Mouse (Mus musculus) midbrain, embryonic 11.5 days (tissue): ENCODE data around the gene Hist1h3b. TPM values are rescaled to one million over a fixed set of nuclear protein-coding genes. Genes with fewer than 3 reads are reported as not detected.

Experiments
- ATAC-seq: fragments of 200-750 bp; cut with Nextera tagmentation; 2 replicates; pipeline ENCODE4 v1.8.0; 2017; ENCODE audit warnings: moderate TSS enrichment, moderate library complexity; ENCODE audit not compliant: low FRiP score
- DNase-seq: peaks from one replicate; pipeline ENCODE4 v3.0.0; 2015; ENCODE audit warnings: low spot score; ENCODE audit errors: missing footprints
- H3K27ac ChIP-seq: fragments of 300-500 bp; sonication (generic); 2 replicates; pipeline ENCODE4 v1.5.1; 2014; ENCODE audit warnings: low read depth, low read length
- H3K27me3 ChIP-seq: fragments of 300-500 bp; sonication (generic); 2 replicates; pipeline ENCODE4 v1.6.1; 2014; ENCODE audit warnings: mild to moderate bottlenecking, low read length, moderate library complexity, mixed read lengths; ENCODE audit not compliant: control insufficient read depth, insufficient read depth
- H3K36me3 ChIP-seq: fragments of 300-500 bp; sonication (generic); 2 replicates; pipeline ENCODE4 v1.6.1; 2014; ENCODE audit warnings: mild to moderate bottlenecking, low read length, moderate library complexity, mixed read lengths; ENCODE audit not compliant: control insufficient read depth, insufficient read depth
- H3K4me1 ChIP-seq: fragments of 300-500 bp; sonication (generic); 2 replicates; pipeline ENCODE4 v1.6.1; 2014; ENCODE audit warnings: low read length; ENCODE audit not compliant: control insufficient read depth, insufficient read depth
- H3K4me2 ChIP-seq: fragments of 300-500 bp; sonication (generic); 2 replicates; pipeline ENCODE4 v1.6.1; 2014; ENCODE audit warnings: mild to moderate bottlenecking, moderate library complexity
- H3K4me3 ChIP-seq: fragments of 300-500 bp; sonication (generic); 2 replicates; pipeline ENCODE4 v1.5.1; 2014; ENCODE audit warnings: low read depth, low read length
- H3K9ac ChIP-seq: fragments of 300-500 bp; sonication (generic); 2 replicates; pipeline ENCODE4 v1.6.1; 2014; ENCODE audit warnings: low read length
- H3K9me3 ChIP-seq: fragments of 300-500 bp; sonication (generic); 2 replicates; pipeline ENCODE4 v1.6.1; 2016; ENCODE audit warnings: low read length; ENCODE audit not compliant: control insufficient read depth
- WGBS: fragments of 180-500 bp; shearing (Covaris S2); extraction: QIAGEN DNeasy Blood & Tissue Kit; methylation state at CpG from one replicate; pipeline ENCODE4 v1.1.7; 2014; 5-methylcytosine and 5-hydroxymethylcytosine counted together
- polyA plus RNA-seq: library from polyadenylated mRNA; unstranded; fragments of >200 nt; fragmentation: Nextera tagmentation; extraction: Ambion mirVana; gene quantifications from 2 replicates; pipeline ENCODE4 v1.2.1, GENCODE M21; 2014

Hist1h3b gene
- polyA plus RNA-seq, 1 experiment from 2014 or later = 13.2 TPM

DNA sequence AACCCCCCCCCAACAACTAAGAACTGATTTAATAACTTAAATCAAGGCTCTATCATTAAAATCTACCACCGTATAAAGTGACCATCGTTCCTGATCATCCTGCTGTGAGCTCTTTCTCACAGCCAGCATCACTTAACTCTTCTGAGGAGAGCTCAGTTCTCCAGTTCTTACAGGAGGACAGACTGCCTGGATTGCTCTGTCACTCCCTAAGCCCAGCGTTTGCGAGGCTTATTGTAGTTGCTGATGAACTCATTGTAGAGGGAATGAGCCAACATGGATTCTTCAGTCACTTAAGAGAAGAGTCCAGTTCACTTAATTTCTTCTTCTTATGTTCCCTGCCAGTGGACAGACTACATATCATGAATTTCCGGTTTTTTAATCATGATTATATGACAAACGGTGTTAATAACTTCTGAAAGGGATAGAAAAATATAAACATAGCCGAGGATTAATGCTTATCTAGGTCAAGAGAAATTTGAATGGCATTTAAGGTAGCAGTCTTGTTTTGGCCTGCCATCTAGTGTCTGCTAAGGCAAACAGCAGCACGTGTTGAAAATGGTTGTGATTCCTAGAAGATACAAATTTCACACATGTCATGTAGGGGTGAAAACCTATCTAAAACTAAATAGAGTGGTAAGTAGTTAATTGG lies 19.8 kb upstream of the Hist1h3b start:
- Histone ChIP-seq H3K36me3 (no peaks in the 10 kb centered on the region), H3K4me3 (no peak overlapping the region), H3K27ac (no peak overlapping the region), H3K4me2 (no peak overlapping the region), H3K27me3 (no peaks in the 10 kb centered on the region), H3K4me1 (no peaks in the 10 kb centered on the region), H3K9ac (no peak overlapping the region), H3K9me3 (no peaks in the 10 kb centered on the region)
- WGBS = 29% methylated on average over 8 of the region's 8 CpGs
- ATAC-seq = no peak
- DNase-seq = peak; percentile 84

DNA sequence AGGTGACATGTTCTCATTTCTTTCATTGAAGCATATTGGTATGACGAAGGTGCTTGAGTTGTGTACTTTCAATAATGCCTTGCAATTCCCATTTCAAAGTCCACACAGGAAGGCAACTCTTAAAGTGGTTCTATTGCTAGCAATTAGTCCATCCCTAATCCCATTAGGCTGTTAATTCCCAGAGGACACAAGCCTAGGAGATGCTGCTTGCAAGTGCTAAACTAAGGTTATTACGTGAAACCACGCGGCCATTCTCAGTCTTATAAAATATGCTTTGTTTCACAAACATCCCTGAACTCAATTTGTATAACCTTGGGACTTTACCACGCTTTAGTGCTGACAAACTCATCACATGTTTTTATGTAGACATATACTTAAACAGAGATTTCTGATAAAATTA lies 15.0 kb upstream of the Hist1h3b start:
- H3K27me3 ChIP-seq = no peaks in the 10 kb centered on the region
- DNase-seq (no peak), ATAC-seq (no peak)
- no peak overlapping the region for H3K4me2 ChIP-seq
- WGBS = 66% methylated on average over 5 of the region's 5 CpGs
- H3K36me3 ChIP-seq = no peaks in the 10 kb centered on the region
- no peaks in the 10 kb centered on the region for H3K9me3 ChIP-seq
- no peak overlapping the region for H3K9ac ChIP-seq
- H3K27ac ChIP-seq = no peak overlapping the region
- no peak overlapping the region for H3K4me3 ChIP-seq
- H3K4me1 ChIP-seq = peaks cover 13% of the 10 kb centered on the region

- ATAC-seq (no peak), DNase-seq (no peak)
- peak overlapping the region; percentile 52; the same call in 1 of the 2 replicates for H3K4me3 ChIP-seq
These were observed 14.0 kb upstream of the Hist1h3b start for GRCm38 (mm10) chr13:23738041-23738440.

GRCm38 (mm10) chr13:23738677-23739068 lies 13.4 kb upstream of the Hist1h3b start, which contains the start of gene Hist1h1c:
Gene Hist1h1c (plus strand): TSS chr13:23738808.
- Histone ChIP-seq H3K4me3 (peak within 1 kb of the TSS; percentile 52), H3K36me3 (no peaks in the 10 kb centered on the region), H3K27me3 (no peaks in the 10 kb centered on the region), H3K9me3 (no peaks in the 10 kb centered on the region), H3K9ac (peak within 1 kb of the TSS; percentile 81), H3K4me1 (peaks cover 13% of the 10 kb centered on the region), H3K4me2 (peak within 1 kb of the TSS; percentile 93), H3K27ac (peak within 1 kb of the TSS; percentile 98)
- WGBS = 0% methylated on average over 32 of the region's 38 CpGs
- peak; percentile 96 for ATAC-seq
- peak; percentile 99 for DNase-seq

More at GRCm38 (mm10) chr13:23738041-23738440, 14.0 kb upstream of the Hist1h3b start:
- Histone ChIP-seq H3K9me3 (no peaks in the 10 kb centered on the region), H3K27ac (peak overlapping the region; percentile 98; the same call in 1 of the 2 replicates), H3K36me3 (no peaks in the 10 kb centered on the region), H3K27me3 (no peaks in the 10 kb centered on the region), H3K4me1 (peaks cover 13% of the 10 kb centered on the region), H3K9ac (peak overlapping the region; percentile 81), H3K4me2 (peak overlapping the region; percentile 93)
- 22% methylated on average over 4 of the region's 4 CpGs for WGBS

- Histone ChIP-seq H3K36me3 (no peaks in the 10 kb centered on the region), H3K4me1 (peaks cover 13% of the 10 kb centered on the region), H3K9me3 (no peaks in the 10 kb centered on the region), H3K4me3 (peak overlapping the region; percentile 52), H3K9ac (peak overlapping the region; percentile 81), H3K4me2 (peak overlapping the region; percentile 93), H3K27me3 (no peaks in the 10 kb centered on the region), H3K27ac (peak overlapping the region; percentile 98)
- under 1% methylated on average over 39 of the region's 39 CpGs for WGBS
- ATAC-seq (peak; percentile 85), DNase-seq (peak; percentile 98)
These were observed 12.8 kb upstream of the Hist1h3b start for GRCm38 (mm10) chr13:23739069-23739921.

DNA sequence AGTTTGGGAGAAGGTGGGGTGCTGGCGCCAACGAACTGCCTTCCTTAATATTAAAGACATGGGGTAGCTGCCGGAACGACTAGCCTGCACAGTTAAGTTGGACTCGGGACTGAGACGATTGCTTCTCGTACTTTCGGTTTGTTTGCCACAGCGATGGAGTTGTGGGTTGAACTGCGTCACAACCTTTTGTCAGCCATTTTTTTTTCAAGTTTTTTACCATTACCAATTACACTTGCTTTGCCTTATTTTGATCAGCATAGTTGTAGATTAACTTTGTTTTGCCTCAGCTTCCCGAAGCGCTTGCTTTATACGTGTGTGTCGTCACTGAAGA lies 12.2 kb upstream of the Hist1h3b start:
- ATAC-seq (no peak), DNase-seq (no peak)
- peak overlapping the region; percentile 93 for H3K4me2 ChIP-seq
- 1% methylated on average over 14 of the region's 14 CpGs for WGBS
- no peaks in the 10 kb centered on the region for H3K36me3 ChIP-seq
- H3K27ac ChIP-seq = peak overlapping the region; percentile 98
- H3K4me3 ChIP-seq = peak overlapping the region; percentile 52
- H3K9me3 ChIP-seq = no peaks in the 10 kb centered on the region
- no peaks in the 10 kb centered on the region for H3K27me3 ChIP-seq
- H3K4me1 ChIP-seq = peaks cover 13% of the 10 kb centered on the region
- peak overlapping the region; percentile 81 for H3K9ac ChIP-seq

DNA sequence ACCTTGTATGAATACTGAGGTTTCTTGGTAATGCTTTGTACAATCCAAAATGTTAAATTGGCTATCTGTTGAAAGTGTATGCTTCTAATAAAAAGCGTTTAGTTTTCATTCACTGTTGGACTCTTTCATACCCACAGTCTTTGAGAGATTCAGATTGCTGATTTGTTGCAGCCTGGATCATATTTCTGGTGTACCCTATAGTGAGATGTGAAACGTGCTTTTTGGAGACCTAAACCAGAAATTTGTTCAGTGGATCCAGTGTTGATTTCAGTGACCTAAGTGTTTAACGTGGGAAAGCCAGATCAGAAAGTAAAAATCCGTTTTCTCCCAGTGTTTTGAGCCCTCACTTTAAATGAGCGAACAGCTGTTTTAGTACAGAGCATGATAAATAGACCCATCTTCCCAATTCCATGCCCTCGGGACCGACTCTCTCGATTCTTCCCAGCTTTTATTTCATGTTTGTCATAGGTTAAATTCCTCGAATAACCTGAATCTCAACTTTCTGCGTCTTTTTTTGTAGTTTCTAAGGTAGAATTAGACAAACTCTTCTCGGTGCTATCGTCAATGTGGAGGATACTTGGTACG lies 11.7 kb upstream of the Hist1h3b start:
- Histone ChIP-seq H3K27me3 (no peaks in the 10 kb centered on the region), H3K4me3 (peak overlapping the region; percentile 52), H3K9ac (peak overlapping the region; percentile 81), H3K9me3 (no peaks in the 10 kb centered on the region), H3K4me1 (peaks cover 13% of the 10 kb centered on the region), H3K4me2 (peak overlapping the region; percentile 93), H3K36me3 (no peaks in the 10 kb centered on the region), H3K27ac (peak overlapping the region; percentile 98)
- peak; percentile 90 for DNase-seq
- ATAC-seq = no peak
- 36% methylated on average over 13 of the region's 13 CpGs for WGBS

GRCm38 (mm10) chr13:23740910-23741309 lies 11.2 kb upstream of the Hist1h3b start:
- WGBS = 61% methylated on average over 5 of the region's 5 CpGs
- Histone ChIP-seq H3K36me3 (no peaks in the 10 kb centered on the region), H3K4me2 (peak overlapping the region; percentile 93; the same call in 1 of the 2 replicates), H3K27me3 (no peaks in the 10 kb centered on the region), H3K9me3 (no peaks in the 10 kb centered on the region), H3K4me1 (peaks cover 13% of the 10 kb centered on the region), H3K27ac (no peak overlapping the region), H3K9ac (no peak overlapping the region), H3K4me3 (no peak overlapping the region)
- ATAC-seq (no peak), DNase-seq (no peak)

GRCm38 (mm10) chr13:23742007-23742406 lies 10.1 kb upstream of the Hist1h3b start:
- Histone ChIP-seq H3K36me3 (no peaks in the 10 kb centered on the region), H3K4me2 (no peak overlapping the region), H3K27me3 (no peaks in the 10 kb centered on the region), H3K27ac (no peak overlapping the region), H3K4me1 (peaks cover 13% of the 10 kb centered on the region), H3K9ac (no peak overlapping the region), H3K9me3 (no peaks in the 10 kb centered on the region), H3K4me3 (no peak overlapping the region)
- ATAC-seq (no peak), DNase-seq (no peak)
